Mouse (Mus musculus) MEL (cell line): ENCODE data around the gene Chp1.
"Not testable (repeated sequence)": the region's sequence is repeated elsewhere in the genome, so short reads cannot be mapped to it uniquely, and the experiment has no call there.

Source experiments
- CTCF ChIP-seq, 3 experiments: IDR thresholded peaks in 2 of 3; conservative IDR thresholded peaks in 1 of 3; 2 replicates each; pipeline ENCODE4 v1.5.1; 2011 to 2012; ENCODE audit warnings: low read length in 3 of 3, low read depth in 2 of 3, mild to moderate bottlenecking in 2 of 3, improper control_type of control experiment in 1 of 3, inconsistent platforms in 1 of 3, mixed read lengths in 1 of 3, moderate library complexity in 1 of 3; ENCODE audit not compliant: control insufficient read depth in 1 of 3, insufficient read depth in 1 of 3, poor library complexity in 1 of 3, severe bottlenecking in 1 of 3
- GATA1 ChIP-seq: IDR thresholded peaks from 2 replicates; pipeline ENCODE4 v1.6.1; 2011; ENCODE audit warnings: low read depth, low read length, improper control_type of control experiment
- MAX ChIP-seq: IDR thresholded peaks from 2 replicates; pipeline ENCODE4 v1.6.1; 2011; ENCODE audit warnings: low read length, improper control_type of control experiment
- MEF2A ChIP-seq: IDR thresholded peaks from 2 replicates; pipeline ENCODE4 v1.6.1; 2014; ENCODE audit warnings: low read depth, mild to moderate bottlenecking, inconsistent platforms, low read length, improper control_type of control experiment; ENCODE audit not compliant: poor library complexity, insufficient replicate concordance, severe bottlenecking; ENCODE audit errors: extremely low read depth
- MYC ChIP-seq: IDR thresholded peaks from 2 replicates; pipeline ENCODE4 v1.6.1; 2011; ENCODE audit warnings: low read depth, mild to moderate bottlenecking, low read length, improper control_type of control experiment, moderate library complexity
- POLR2A ChIP-seq, 2 experiments: IDR thresholded peaks; 2 replicates each; pipeline ENCODE4 v1.6.1; 2011 to 2012; ENCODE audit warnings: low read length in 2 of 2, mild to moderate bottlenecking in 2 of 2, control low read depth in 1 of 2, improper control_type of control experiment in 1 of 2, low read depth in 1 of 2, moderate library complexity in 1 of 2; ENCODE audit not compliant: control insufficient read depth in 1 of 2, insufficient read depth in 1 of 2, poor library complexity in 1 of 2
- POLR2AphosphoS2 ChIP-seq: IDR thresholded peaks from 2 replicates; pipeline ENCODE4 v1.6.1; 2011; ENCODE audit warnings: low read length, improper control_type of control experiment
- TBP ChIP-seq: IDR thresholded peaks from 2 replicates; pipeline ENCODE4 v1.8.0; 2011; ENCODE audit warnings: low read depth, low read length, improper control_type of control experiment
- USF2 ChIP-seq, 2 experiments: IDR thresholded peaks; 2 replicates each; pipeline ENCODE4 v1.6.1; 2011 to 2012; ENCODE audit warnings: improper control_type of control experiment in 2 of 2, low read length in 2 of 2, borderline replicate concordance in 1 of 2, inconsistent platforms in 1 of 2, low read depth in 1 of 2, mild to moderate bottlenecking in 1 of 2; ENCODE audit not compliant: insufficient read depth in 1 of 2
- ZKSCAN1 ChIP-seq: IDR thresholded peaks from 2 replicates; pipeline ENCODE4 v1.6.1; 2012; ENCODE audit warnings: low read depth, mild to moderate bottlenecking, inconsistent platforms, low read length, improper control_type of control experiment, moderate library complexity

DNA sequence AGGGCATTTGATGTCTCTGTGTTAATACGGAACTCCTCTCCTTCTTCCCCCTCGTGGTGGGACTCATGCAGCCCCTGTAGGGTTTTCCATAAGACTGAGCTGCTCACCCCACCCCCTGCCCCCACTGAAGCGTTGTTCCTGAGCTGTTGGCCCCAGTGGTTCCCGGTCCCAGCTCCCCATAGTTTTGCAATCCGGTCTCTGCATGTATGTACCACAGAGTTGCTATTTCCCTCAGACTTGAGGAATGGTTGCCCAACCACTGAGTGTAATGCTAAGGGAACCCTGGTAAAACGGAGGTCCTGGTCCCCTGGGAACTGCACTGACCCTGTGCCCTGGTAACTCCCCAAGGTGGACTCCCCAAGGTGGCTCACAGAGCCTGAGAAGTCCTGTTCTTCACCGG, 39.0 kb upstream of the Chp1 start:
- not testable (repeated sequence) for TF ChIP-seq CTCF (IDR thresholded peaks at IDR 0.05 in 2 of 3, conservative IDR thresholded peaks at IDR 0.05 in 1 of 3; ENCODE audit: control insufficient read depth in 1 of 3, insufficient read depth in 1 of 3, low read depth in 2 of 3, low read length in 3 of 3, poor library complexity in 1 of 3, severe bottlenecking in 1 of 3); USF2 (IDR thresholded peaks at IDR 0.05; ENCODE audit: borderline replicate concordance in 1 of 2, insufficient read depth in 1 of 2, low read depth in 1 of 2, low read length in 2 of 2); POLR2AphosphoS2; MAX; GATA1; POLR2A (IDR thresholded peaks at IDR 0.05; ENCODE audit: control insufficient read depth in 1 of 2, insufficient read depth in 1 of 2, low read depth in 1 of 2, low read length in 2 of 2, poor library complexity in 1 of 2); MYC; ZKSCAN1; TBP; MEF2A
